Mouse (Mus musculus) forebrain, embryonic 16.5 days (tissue): ENCODE measurements around the gene Olfr770. TPM values are rescaled to one million over a fixed set of nuclear protein-coding genes. Genes with fewer than 3 reads are reported as not detected.

Source experiments
- polyA plus RNA-seq: library from polyadenylated mRNA; unstranded; fragments of >200 nt; fragmentation: Nextera tagmentation; extraction: Ambion mirVana; gene quantifications from 2 replicates; pipeline ENCODE4 v1.2.1, GENCODE M21; 2015

Olfr770 gene
- polyA plus RNA-seq, 1 experiment from 2014 or later: not detected

Other genes starting within 250 kb of the Olfr770 start
- gene Gdf11, start 247.3 kb downstream of the Olfr770 start, polyA plus RNA-seq: 5.6 and 7.0 TPM in 2 replicates
- gene Cd63, start 238.0 kb downstream of the Olfr770 start, polyA plus RNA-seq: 119 and 137 TPM in 2 replicates
- gene Rdh5, start 216.1 kb downstream of the Olfr770 start, polyA plus RNA-seq: 8.6 and 12.3 TPM in 2 replicates
- gene Bloc1s1, start 215.0 kb downstream of the Olfr770 start, polyA plus RNA-seq: 203 and 221 TPM in 2 replicates
- 3.1 and 3.4 TPM in 2 replicates for gene Itga7, start 205.2 kb downstream of the Olfr770 start, polyA plus RNA-seq
- not detected in 2 replicates for gene Mettl7b, start 178.0 kb downstream of the Olfr770 start, polyA plus RNA-seq
- gene Olfr9, start 149.6 kb downstream of the Olfr770 start, polyA plus RNA-seq: not detected in 2 replicates
- gene Olfr763, start 128.2 kb downstream of the Olfr770 start, polyA plus RNA-seq: not detected in 2 replicates
- gene Olfr764-ps1, start 99.1 kb downstream of the Olfr770 start, polyA plus RNA-seq: not detected in 2 replicates
- not detected in 2 replicates for gene Olfr765, start 89.0 kb downstream of the Olfr770 start, polyA plus RNA-seq
- gene Olfr766-ps1, start 70.0 kb downstream of the Olfr770 start, polyA plus RNA-seq: not detected in 2 replicates
- gene Olfr767, start 56.1 kb downstream of the Olfr770 start, polyA plus RNA-seq: not detected in 2 replicates
- gene Olfr768, start 39.6 kb downstream of the Olfr770 start, polyA plus RNA-seq: not detected in 2 replicates
- gene Olfr769, start 21.1 kb downstream of the Olfr770 start, polyA plus RNA-seq: not detected in 2 replicates
- not detected in 2 replicates for gene Olfr771, start 25.8 kb upstream of the Olfr770 start, polyA plus RNA-seq
- gene Olfr772, start 38.9 kb upstream of the Olfr770 start, polyA plus RNA-seq: not detected in 2 replicates
- not detected in 2 replicates for gene Olfr773, start 48.4 kb upstream of the Olfr770 start, polyA plus RNA-seq
- not detected in 2 replicates for gene Olfr774, start 97.2 kb upstream of the Olfr770 start, polyA plus RNA-seq
- gene Olfr775, start 109.4 kb upstream of the Olfr770 start, polyA plus RNA-seq: not detected in 2 replicates
- not detected in 2 replicates for gene Olfr776, start 120.1 kb upstream of the Olfr770 start, polyA plus RNA-seq
- 0.09 TPM in 1 of 2 replicates, not detected in the other for gene Olfr777, start 132.5 kb upstream of the Olfr770 start, polyA plus RNA-seq
- gene Olfr780, start 179.1 kb upstream of the Olfr770 start, polyA plus RNA-seq: not detected in 2 replicates
- gene Olfr781, start 189.9 kb upstream of the Olfr770 start, polyA plus RNA-seq: not detected in 2 replicates
- not detected in 2 replicates for gene Olfr782, start 209.9 kb upstream of the Olfr770 start, polyA plus RNA-seq
- 0.07 and 0.15 TPM in 2 replicates for gene Olfr784, start 245.1 kb upstream of the Olfr770 start, polyA plus RNA-seq